Mouse (Mus musculus) CD4-positive, CD25-positive, alpha-beta regulatory T cell (primary cell): Measurements from ENCODE around the gene Rassf5. TPM values are rescaled to one million over a fixed set of nuclear protein-coding genes. Genes with fewer than 3 reads are reported as not detected.

Source experiments
- polyA plus RNA-seq: library from polyadenylated mRNA; unstranded; fragments of 100-300 nt; shearing (Covaris generic); gene quantifications from one replicate; pipeline ENCODE4 v1.2.1, GENCODE M21; 2017

Rassf5 gene
- polyA plus RNA-seq = 429 TPM

GRCm38 (mm10) chr1:131245089-131245856 is at the start of gene Rassf5:
Gene Rassf5 (minus strand): TSS chr1:131245258.

GRCm38 (mm10) chr1:131279456-131279776 is 34.4 kb upstream of the Rassf5 start, which contains the start of gene Ikbke:
Gene Ikbke (minus strand): TSS chr1:131279606.

GRCm38 (mm10) chr1:131153018-131153629 is 91.9 kb downstream of the Rassf5 start, which contains the start of gene Eif2d:
Gene Eif2d (plus strand): TSS chr1:131153181.

GRCm38 (mm10) chr1:131138191-131139016 is 106.7 kb downstream of the Rassf5 start, which contains the start of gene Dyrk3:
Gene Dyrk3 (minus strand): TSS chr1:131138340.

Other genes with a start within 250 kb of the Rassf5 start
- gene Il10, start 225.4 kb downstream of the Rassf5 start, polyA plus RNA-seq = 5.1 TPM
- 142 TPM for gene Mapkapk2, start 147.4 kb downstream of the Rassf5 start, polyA plus RNA-seq
- 0.19 TPM for gene Dyrk3, start 106.9 kb downstream of the Rassf5 start, polyA plus RNA-seq
- 63.6 TPM for gene Eif2d, start 92.1 kb downstream of the Rassf5 start, polyA plus RNA-seq
- gene Ikbke, start 34.3 kb upstream of the Rassf5 start, polyA plus RNA-seq = 210 TPM